Comparison of ENCODE assay signal across 7 mouse cellular contexts in the genomic region with DNA sequence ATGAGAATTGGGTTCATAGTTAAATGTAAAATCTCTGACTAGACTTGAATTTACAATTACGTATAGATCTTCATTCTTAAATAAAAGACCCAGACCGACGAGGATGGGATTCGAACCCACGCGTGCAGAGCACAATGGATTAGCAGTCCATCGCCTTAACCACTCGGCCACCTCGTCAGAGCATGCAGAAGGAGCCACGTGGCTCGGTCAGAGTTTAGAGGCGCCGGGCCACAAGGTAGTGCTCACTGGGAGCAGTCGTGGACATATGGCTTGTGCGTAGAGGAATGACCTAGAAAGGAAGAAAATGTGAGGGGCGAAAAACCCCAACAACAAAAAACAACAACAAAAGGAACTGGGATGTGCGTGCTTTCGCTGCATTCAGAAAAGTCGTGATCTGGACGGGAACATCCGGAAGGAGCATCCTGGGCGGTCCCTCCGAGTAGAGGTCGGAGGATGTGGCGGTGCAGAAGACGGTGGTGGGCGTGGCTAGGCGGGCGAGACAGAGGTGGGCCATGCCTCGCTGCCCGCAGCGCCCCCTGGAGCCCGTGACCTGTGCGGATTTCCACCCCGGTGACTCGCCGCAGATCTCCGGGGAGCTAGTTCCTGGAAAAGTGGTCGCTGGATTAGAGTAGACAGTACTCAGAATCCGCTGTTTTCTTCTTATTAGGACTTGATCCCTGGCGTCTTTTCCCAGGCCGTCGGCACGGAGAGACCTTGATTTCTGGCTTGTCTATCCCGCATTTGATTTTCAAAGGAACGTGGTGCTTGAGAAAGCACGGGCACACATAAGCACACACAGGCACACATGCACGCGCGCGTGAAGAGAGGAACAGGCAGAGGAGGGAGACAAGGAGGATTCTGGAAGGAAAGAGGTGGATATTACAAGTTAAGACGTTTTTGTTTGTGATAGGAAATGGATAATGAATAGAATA. TPM values are rescaled to one million over a fixed set of nuclear protein-coding genes. Genes with fewer than 3 reads are reported as not detected.
DNase-seq lines count a peak whose midpoint lies in the region; ATAC-seq lines count a peak whose summit lies in the region.

No protein-coding gene starts in this region.

- under 1% methylated on average over 52 of the region's 52 CpGs for WGBS in embryonic facial prominence, embryonic 11.5 days
- WGBS in limb, embryonic 10.5 days: under 1% methylated on average over 52 of the region's 52 CpGs
- under 1% methylated on average over 52 of the region's 52 CpGs for WGBS in midbrain, embryonic 12.5 days

- peak overlapping the region; percentile 59; the same call in 1 of the 2 replicates for H3K27ac ChIP-seq in embryonic facial prominence, embryonic 11.5 days (replicated peaks; ENCODE audit: low read depth, low read length)
- peak overlapping the region; percentile 87 for H3K27ac ChIP-seq in limb, embryonic 10.5 days
- H3K27ac ChIP-seq in midbrain, embryonic 12.5 days (replicated peaks): peak overlapping the region; percentile 82

- no peaks in the 10 kb centered on the region for H3K9me3 ChIP-seq in embryonic facial prominence, embryonic 11.5 days (replicated peaks; ENCODE audit: control insufficient read depth, low read length)
- no peaks in the 10 kb centered on the region for H3K9me3 ChIP-seq in limb, embryonic 10.5 days (replicated peaks)
- H3K9me3 ChIP-seq in midbrain, embryonic 12.5 days: no peaks in the 10 kb centered on the region

- peak; percentile 93 for ATAC-seq in embryonic facial prominence, embryonic 11.5 days (replicated peaks; ENCODE audit: insufficient number of reproducible peaks, low FRiP score, low TSS enrichment, low read depth)
- ATAC-seq in midbrain, embryonic 12.5 days (ENCODE audit: low FRiP score, low read depth): peak; percentile 94

- no peaks in the 10 kb centered on the region for H3K4me1 ChIP-seq in embryonic facial prominence, embryonic 11.5 days (ENCODE audit: control insufficient read depth, insufficient read depth, low read length)
- peaks cover 6% of the 10 kb centered on the region for H3K4me1 ChIP-seq in limb, embryonic 10.5 days
- H3K4me1 ChIP-seq in midbrain, embryonic 12.5 days: 0 out of 2 replicates have a peak, but pooled peaks cover 4% of the 10 kb centered on the region

- no peaks in the 10 kb centered on the region for H3K36me3 ChIP-seq in embryonic facial prominence, embryonic 11.5 days (replicated peaks; ENCODE audit: control insufficient read depth, insufficient read depth, low read depth, low read length)
- no peaks in the 10 kb centered on the region for H3K36me3 ChIP-seq in limb, embryonic 10.5 days
- no peaks in the 10 kb centered on the region for H3K36me3 ChIP-seq in midbrain, embryonic 12.5 days

- no peaks in the 10 kb centered on the region for H3K27me3 ChIP-seq in embryonic facial prominence, embryonic 11.5 days (ENCODE audit: control insufficient read depth, insufficient read depth, low read length)
- H3K27me3 ChIP-seq in limb, embryonic 10.5 days (ENCODE audit: low read depth, poor library complexity, severe bottlenecking): no peaks in the 10 kb centered on the region
- H3K27me3 ChIP-seq in midbrain, embryonic 12.5 days: no peaks in the 10 kb centered on the region

- peak; percentile 96 for DNase-seq in adrenal gland, postnatal 14 days
- DNase-seq in embryonic facial prominence, embryonic 11.5 days (ENCODE audit: low spot score): peak; percentile 96
- peak; percentile 99 for DNase-seq in heart, adult 11 months
- peak; percentile 82 for DNase-seq in kidney, adult 11 months
- DNase-seq in limb, embryonic 10.5 days (ENCODE audit: low spot score): peak; percentile 97
- DNase-seq in skeletal muscle tissue, adult 2 months (ENCODE audit: low read depth, low spot score): peak; percentile 66

- peak overlapping the region; percentile 42 for H3K4me3 ChIP-seq in embryonic facial prominence, embryonic 11.5 days (ENCODE audit: low read depth, low read length)
- H3K4me3 ChIP-seq in limb, embryonic 10.5 days: peak overlapping the region; percentile 61
- peak overlapping the region; percentile 50 for H3K4me3 ChIP-seq in midbrain, embryonic 12.5 days

- H3K9ac ChIP-seq in embryonic facial prominence, embryonic 11.5 days (replicated peaks; ENCODE audit: low read length): peak overlapping the region; percentile 60
- H3K9ac ChIP-seq in midbrain, embryonic 12.5 days (replicated peaks): peak overlapping the region; percentile 59; the same call in 1 of the 2 replicates

- peak overlapping the region; percentile 43 for H3K4me2 ChIP-seq in embryonic facial prominence, embryonic 11.5 days (ENCODE audit: low read depth, low read length)
- H3K4me2 ChIP-seq in midbrain, embryonic 12.5 days (replicated peaks): peak overlapping the region; percentile 59

RNA-seq across cellular contexts. Expression of a gene that starts 7.8 kb away (rescaled TPM):
- 118 and 165 TPM in 2 replicates for total RNA-seq in adrenal gland, postnatal 14 days (2021)
- polyA plus RNA-seq in embryonic facial prominence, embryonic 11.5 days (2014; fragmentation: Nextera tagmentation; extraction: Ambion mirVana): 14.2 and 16.0 TPM in 2 replicates
- 14.5 and 20.7 TPM in 2 replicates for polyA plus RNA-seq in limb, embryonic 10.5 days (2016; fragmentation: Nextera tagmentation; extraction: Ambion mirVana)
- polyA plus RNA-seq in midbrain, embryonic 12.5 days (2016; fragmentation: Nextera tagmentation; extraction: Ambion mirVana): 13.1 and 15.4 TPM in 2 replicates

RNA-seq across cellular contexts. Expression of a gene that starts 8.1 kb away (rescaled TPM):
- 114 and 174 TPM in 2 replicates for total RNA-seq in adrenal gland, postnatal 14 days (2021)
- polyA plus RNA-seq in embryonic facial prominence, embryonic 11.5 days (2014; fragmentation: Nextera tagmentation; extraction: Ambion mirVana): 99.8 and 102 TPM in 2 replicates
- polyA plus RNA-seq in limb, embryonic 10.5 days (2016; fragmentation: Nextera tagmentation; extraction: Ambion mirVana): 59.9 and 81.0 TPM in 2 replicates
- polyA plus RNA-seq in midbrain, embryonic 12.5 days (2016; fragmentation: Nextera tagmentation; extraction: Ambion mirVana): 62.2 and 69.7 TPM in 2 replicates

RNA-seq across cellular contexts. Expression of a gene that starts 9.7 kb away (rescaled TPM):
- 104 and 144 TPM in 2 replicates for total RNA-seq in adrenal gland, postnatal 14 days (2021)
- 31.9 and 34.5 TPM in 2 replicates for polyA plus RNA-seq in embryonic facial prominence, embryonic 11.5 days (2014; fragmentation: Nextera tagmentation; extraction: Ambion mirVana)
- polyA plus RNA-seq in limb, embryonic 10.5 days (2016; fragmentation: Nextera tagmentation; extraction: Ambion mirVana): 27.4 and 36.3 TPM in 2 replicates
- 34.4 and 38.6 TPM in 2 replicates for polyA plus RNA-seq in midbrain, embryonic 12.5 days (2016; fragmentation: Nextera tagmentation; extraction: Ambion mirVana)

RNA-seq across cellular contexts. Expression of a gene that starts 15.2 kb away (rescaled TPM):
- total RNA-seq in adrenal gland, postnatal 14 days (2021): 207 and 301 TPM in 2 replicates
- polyA plus RNA-seq in embryonic facial prominence, embryonic 11.5 days (2014; fragmentation: Nextera tagmentation; extraction: Ambion mirVana): 15.9 and 24.3 TPM in 2 replicates
- 10.3 and 11.8 TPM in 2 replicates for polyA plus RNA-seq in limb, embryonic 10.5 days (2016; fragmentation: Nextera tagmentation; extraction: Ambion mirVana)
- polyA plus RNA-seq in midbrain, embryonic 12.5 days (2016; fragmentation: Nextera tagmentation; extraction: Ambion mirVana): 7.2 and 8.1 TPM in 2 replicates

RNA-seq across cellular contexts. Expression of a gene that starts 15.5 kb away (rescaled TPM):
- 203 and 342 TPM in 2 replicates for total RNA-seq in adrenal gland, postnatal 14 days (2021)
- polyA plus RNA-seq in embryonic facial prominence, embryonic 11.5 days (2014; fragmentation: Nextera tagmentation; extraction: Ambion mirVana): 4.2 and 20.5 TPM in 2 replicates
- 7.3 and 8.5 TPM in 2 replicates for polyA plus RNA-seq in limb, embryonic 10.5 days (2016; fragmentation: Nextera tagmentation; extraction: Ambion mirVana)
- 10.1 and 11.3 TPM in 2 replicates for polyA plus RNA-seq in midbrain, embryonic 12.5 days (2016; fragmentation: Nextera tagmentation; extraction: Ambion mirVana)

Comparison
In these comparisons a context has a peak if more than half of its experiments do, and no peak if none do; other contexts are left out.
1. Peak in every context shown above with its lines: DNase-seq, ATAC-seq, H3K4me3 ChIP-seq and H3K27ac ChIP-seq.